16 mouse cellular contexts compared by ENCODE assay signal in genomic region chr17:88400122-88400521, GRCm38 (mm10). TPM values are rescaled to one million over a fixed set of nuclear protein-coding genes. Genes with fewer than 3 reads are reported as not detected.
DNase-seq lines count a peak whose midpoint lies in the region; ATAC-seq and TF ChIP-seq lines count a peak whose summit lies in the region.
"Had no signal": no experiment of that assay in that cellular context is flagged by ENCODE, and none has a peak within 500 bp of the region (broad histone marks: within the 10 kb centered on the region; RNA-seq: fewer than 3 reads in every experiment).

No protein-coding gene starts in this region.

- H3K9ac ChIP-seq in hindbrain, embryonic 13.5 days: no peak overlapping the region
- no peak overlapping the region for H3K9ac ChIP-seq in hindbrain, embryonic 11.5 days (ENCODE audit: low read depth, low read length)
- H3K9ac ChIP-seq in forebrain, postnatal 0 days: no peak overlapping the region
- H3K9ac ChIP-seq: embryonic facial prominence, embryonic 15.5 days; liver, embryonic 13.5 days had no signal

- H3K36me3 ChIP-seq in hindbrain, embryonic 13.5 days: no peaks in the 10 kb centered on the region
- no peaks in the 10 kb centered on the region for H3K36me3 ChIP-seq in hindbrain, embryonic 11.5 days (ENCODE audit: control insufficient read depth, insufficient read depth, low read length)
- H3K36me3 ChIP-seq in forebrain, postnatal 0 days (ENCODE audit: insufficient read depth): no peaks in the 10 kb centered on the region
- H3K36me3 ChIP-seq: embryonic facial prominence, embryonic 15.5 days; liver, embryonic 13.5 days had no signal

- H3K4me2 ChIP-seq in hindbrain, embryonic 13.5 days: no peak overlapping the region
- no peak overlapping the region for H3K4me2 ChIP-seq in hindbrain, embryonic 11.5 days (replicated peaks; ENCODE audit: low read depth, low read length)
- H3K4me2 ChIP-seq in forebrain, postnatal 0 days (ENCODE audit: low read depth): no peak overlapping the region
- H3K4me2 ChIP-seq: embryonic facial prominence, embryonic 15.5 days; liver, embryonic 13.5 days had no signal

- H3K27ac ChIP-seq in hindbrain, embryonic 13.5 days: no peak overlapping the region
- no peak overlapping the region for H3K27ac ChIP-seq in hindbrain, embryonic 11.5 days (ENCODE audit: low read depth, low read length)
- H3K27ac ChIP-seq in cerebellum, adult 2 months (ENCODE audit: insufficient read depth, low read length): peak overlapping the region; percentile 89; the same call in 1 of the 2 replicates
- H3K27ac ChIP-seq in forebrain, postnatal 0 days (ENCODE audit: low read depth, low read length): no peak overlapping the region
- H3K27ac ChIP-seq: embryonic facial prominence, embryonic 15.5 days; liver, embryonic 13.5 days had no signal

- H3K4me3 ChIP-seq in hindbrain, embryonic 13.5 days: no peak overlapping the region
- no peak overlapping the region for H3K4me3 ChIP-seq in hindbrain, embryonic 11.5 days (ENCODE audit: low read depth, low read length)
- H3K4me3 ChIP-seq in cerebellum, adult 2 months (replicated peaks; ENCODE audit: insufficient read depth, low read depth, low read length): no peak overlapping the region
- no peak overlapping the region for H3K4me3 ChIP-seq in forebrain, postnatal 0 days (ENCODE audit: low read depth, low read length)
- H3K4me3 ChIP-seq: embryonic facial prominence, embryonic 15.5 days; liver, embryonic 13.5 days had no signal

- peak; percentile 32; the same call in 1 of the 2 replicates for TF ChIP-seq POLR2A in cerebellum, adult 2 months (IDR thresholded peaks at IDR 0.05; ENCODE audit: borderline replicate concordance, insufficient read depth, low read length)

- WGBS in hindbrain, embryonic 13.5 days: 50% methylated on average over 6 of the region's 6 CpGs
- WGBS in hindbrain, embryonic 11.5 days: 57% methylated on average over 6 of the region's 6 CpGs
- 6% methylated on average over 6 of the region's 6 CpGs for WGBS in cerebellum, adult 2 months
- 23% methylated on average over 6 of the region's 6 CpGs for WGBS in forebrain, postnatal 0 days

- H3K27me3 ChIP-seq in hindbrain, embryonic 13.5 days: peaks cover 11% of the 10 kb centered on the region; the same call in 1 of the 2 replicates
- H3K27me3 ChIP-seq in hindbrain, embryonic 11.5 days (ENCODE audit: control insufficient read depth, insufficient read depth, low read length): no peaks in the 10 kb centered on the region
- H3K27me3 ChIP-seq in cerebellum, adult 2 months (ENCODE audit: control insufficient read depth, insufficient read depth, low read length): no peaks in the 10 kb centered on the region
- H3K27me3 ChIP-seq in forebrain, postnatal 0 days (ENCODE audit: insufficient read depth, low read length): no peaks in the 10 kb centered on the region

- no peak for TF ChIP-seq CTCF in cerebellum, adult 2 months (IDR thresholded peaks at IDR 0.05; ENCODE audit: borderline replicate concordance, insufficient read depth, low read depth, low read length)
- TF ChIP-seq CTCF in forebrain, postnatal 0 days (IDR thresholded peaks at IDR 0.05; ENCODE audit: low read depth): no peak

- peaks cover 19% of the 10 kb centered on the region for H3K4me1 ChIP-seq in hindbrain, embryonic 13.5 days (replicated peaks)
- H3K4me1 ChIP-seq in hindbrain, embryonic 11.5 days (replicated peaks; ENCODE audit: control insufficient read depth, insufficient read depth, low read length): no peaks in the 10 kb centered on the region
- peaks cover 21% of the 10 kb centered on the region for H3K4me1 ChIP-seq in cerebellum, adult 2 months (ENCODE audit: control insufficient read depth, insufficient read depth, low read length)
- no peaks in the 10 kb centered on the region for H3K4me1 ChIP-seq in forebrain, postnatal 0 days (ENCODE audit: insufficient read depth)

- DNase-seq in hindbrain, embryonic 11.5 days (ENCODE audit: low spot score): no peak
- peak; percentile 24 for DNase-seq in Muller cell, postnatal 12 days (ENCODE audit: inconsistent ontology term)
- DNase-seq in cerebellum, adult 2 months: peak; percentile 70 to 87
- peak; percentile 31 for DNase-seq in forebrain, postnatal 0 days
- DNase-seq in spleen, adult 18-20 months: no peak
- no peak for DNase-seq in spleen, postnatal 36 days (ENCODE audit: low spot score in 2 of 2)
- DNase-seq in kidney, adult 9 months: no peak
- DNase-seq: adrenal gland, postnatal 14 days; B cell, adult 2 months; heart, adult 18-20 months; heart, postnatal 4 days; kidney, adult 8-10 months; liver, embryonic 13.5 days; lung, postnatal 14 days had no signal

- 0 out of 2 replicates have a peak, but pooled peaks have one; percentile 26 for ATAC-seq in hindbrain, embryonic 13.5 days (ENCODE audit: low FRiP score)
- ATAC-seq in hindbrain, embryonic 11.5 days (ENCODE audit: low FRiP score): no peak
- peak; percentile 36 for ATAC-seq in forebrain, postnatal 0 days

- no peaks in the 10 kb centered on the region for H3K9me3 ChIP-seq in hindbrain, embryonic 13.5 days
- no peaks in the 10 kb centered on the region for H3K9me3 ChIP-seq in hindbrain, embryonic 11.5 days (ENCODE audit: control insufficient read depth, low read length)
- H3K9me3 ChIP-seq in forebrain, postnatal 0 days (ENCODE audit: low read length): no peaks in the 10 kb centered on the region
- H3K9me3 ChIP-seq: embryonic facial prominence, embryonic 15.5 days; liver, embryonic 13.5 days had no signal

RNA-seq across cellular contexts. Expression of gene Foxn2, which starts 40.4 kb away (rescaled TPM):
- polyA plus RNA-seq in hindbrain, embryonic 13.5 days (2015; fragmentation: Nextera tagmentation; extraction: Ambion mirVana): 9.7 and 10.4 TPM in 2 replicates
- 9.2 and 9.6 TPM in 2 replicates for polyA plus RNA-seq in hindbrain, embryonic 11.5 days (2014; fragmentation: Nextera tagmentation; extraction: Ambion mirVana)
- 20.1 and 21.5 TPM in 2 replicates for polyA plus RNA-seq in cerebellum, adult 2 months (2012; rRNA removed)
- total RNA-seq in forebrain, postnatal 0 days (2014; rRNA removed): 11.2 and 11.5 TPM in 2 replicates
- 4.3 and 5.0 TPM in 2 replicates for polyA plus RNA-seq in forebrain, postnatal 0 days (2015; fragmentation: Nextera tagmentation; extraction: Ambion mirVana)

Comparison
In these comparisons a context has a peak if more than half of its experiments do, and no peak if none do; other contexts are left out.
1. DNase-seq: peak in Muller cell, postnatal 12 days (single experiment), cerebellum, adult 2 months (2 of 2) and forebrain, postnatal 0 days (single experiment); none in hindbrain, embryonic 11.5 days (single experiment), spleen, adult 18-20 months (0 of 2), spleen, postnatal 36 days (0 of 2) and kidney, adult 9 months (single experiment).